Mouse (Mus musculus): ENCODE measurements at regions not wholly inside any gene's neighbourhood (a gene's known extent, or its start where the extent isn't known, plus 50 kb on each side); places are given as distances from the start of the nearest gene placed in this dataset.

- Histone ChIP-seq H3K79me2 (replicated peaks; ENCODE audit: control insufficient read depth, extremely low read depth, insufficient read depth, poor library complexity, severe bottlenecking) (no peaks in the 10 kb centered on the region), H3K27me3 (replicated peaks) (no peaks in the 10 kb centered on the region), H3K27ac (ENCODE audit: insufficient read depth, low read depth) (0 out of 2 replicates have a peak overlapping the region, but pooled peaks have one; percentile 28), H3K4me1 (ENCODE audit: control insufficient read depth in 1 of 2, insufficient read depth in 2 of 2) (peaks cover 2 to 20% of the 10 kb centered on the region in 2 experiments; a peak in 3 of 4 replicates), H3K4me2 (ENCODE audit: insufficient read depth, low read depth, poor library complexity, severe bottlenecking) (peak overlapping the region; percentile 83), H3K36me3 (replicated peaks in 1 of 2; ENCODE audit: control insufficient read depth in 1 of 2, insufficient read depth in 1 of 2, low read length in 1 of 2) (no peaks in the 10 kb centered on the region), H3K9me3 (replicated peaks; ENCODE audit: low read length) (no peaks in the 10 kb centered on the region), H3K9ac (ENCODE audit: insufficient read depth, low read depth) (no peak overlapping the region), H3K4me3 (replicated peaks in 1 of 3; ENCODE audit: low read depth in 2 of 3, low read length in 2 of 3, poor library complexity in 1 of 3) (no peak overlapping the region)
- in situ Hi-C loops (cut with MboI; ENCODE audit: low pct_ligation_motif_present, low pct_unique_long_range_greater_than_20kb, low sequenced_read_pairs), result loop anchor here (25.0 kb wide), 1 partner anchor 394 kb away; no protein-coding TSS in a partner anchor
- dilution Hi-C loops (cut with MboI; ENCODE audit: extremely low pct_ligation_motif_present, extremely low pct_unique_long_range_greater_than_20kb, low sequenced_read_pairs), result no loop called here
- TF ChIP-seq NELFE (IDR thresholded peaks at IDR 0.05; ENCODE audit: low read depth, low read length), result no peak
- no peak for TF ChIP-seq UBTF (IDR thresholded peaks at IDR 0.05; ENCODE audit: low read depth, low read length)
- no peak for TF ChIP-seq IRF4 (IDR thresholded peaks at IDR 0.05; ENCODE audit: low read depth, low read length)
- TF ChIP-seq ZMIZ1 (IDR thresholded peaks at IDR 0.05; ENCODE audit: low read depth, low read length), result no peak
- TF ChIP-seq JUN (IDR thresholded peaks at IDR 0.05; ENCODE audit: insufficient read depth, low read depth, low read length), result no peak
- TF ChIP-seq MAZ (IDR thresholded peaks at IDR 0.05; ENCODE audit: low read depth, low read length), result no peak
- no peak for TF ChIP-seq E2F4 (IDR thresholded peaks at IDR 0.05; ENCODE audit: insufficient replicate concordance, low read depth, low read length)
- TF ChIP-seq ZC3H11A (IDR thresholded peaks at IDR 0.05; ENCODE audit: low read depth, low read length), result no peak
- 0 out of 2 replicates have a peak, but pooled peaks have one; percentile 34 for TF ChIP-seq SIN3A (IDR thresholded peaks at IDR 0.05; ENCODE audit: low read length)
- no peak for TF ChIP-seq CHD2 (IDR thresholded peaks at IDR 0.05; ENCODE audit: low read length)
- no peak for TF ChIP-seq EP300 (IDR thresholded peaks at IDR 0.05; ENCODE audit: low read length)
- no peak for TF ChIP-seq MEF2A (IDR thresholded peaks at IDR 0.05; ENCODE audit: borderline replicate concordance, low read depth, low read length)
- no peak for TF ChIP-seq RAD21 (IDR thresholded peaks at IDR 0.05; ENCODE audit: low read depth, low read length)
- peak; percentile 70 for TF ChIP-seq BHLHE40 (IDR thresholded peaks at IDR 0.05; ENCODE audit: low read depth, low read length)
- TF ChIP-seq ZKSCAN1 (IDR thresholded peaks at IDR 0.05; ENCODE audit: borderline replicate concordance, low read depth, low read length), result no peak
- no peak for TF ChIP-seq CTCF (conservative IDR thresholded peaks at IDR 0.05 in 1 of 2, IDR thresholded peaks at IDR 0.05 in 1 of 2; ENCODE audit: low read depth in 2 of 2, low read length in 2 of 2)
- no peak for TF ChIP-seq TCF12 (IDR thresholded peaks at IDR 0.05; ENCODE audit: low read depth, low read length)
- no peak for TF ChIP-seq POLR2AphosphoS2 (IDR thresholded peaks at IDR 0.05; ENCODE audit: low read depth, low read length)
- peak; percentile 26; the same call in 1 of the 2 replicates for TF ChIP-seq MXI1 (IDR thresholded peaks at IDR 0.05; ENCODE audit: low read depth, low read length)
- no peak for TF ChIP-seq USF1 (IDR thresholded peaks at IDR 0.05; ENCODE audit: low read depth, low read length)
- no peak for TF ChIP-seq ZNF384 (IDR thresholded peaks at IDR 0.05; ENCODE audit: low read depth, low read length)
- 0 out of 2 replicates have a peak, but pooled peaks have one; percentile 11 for TF ChIP-seq MYC (IDR thresholded peaks at IDR 0.05; ENCODE audit: low read depth, low read length)
- TF ChIP-seq MAFK (IDR thresholded peaks at IDR 0.05; ENCODE audit: insufficient replicate concordance, low read length), result no peak
- TF ChIP-seq POLR2A (IDR thresholded peaks at IDR 0.05; ENCODE audit: low read depth, low read length), result no peak
- TF ChIP-seq SMC3 (IDR thresholded peaks at IDR 0.05; ENCODE audit: low read depth, low read length), result no peak
- TF ChIP-seq ELF1 (IDR thresholded peaks at IDR 0.05; ENCODE audit: low read depth, low read length), result no peak; the same call in 1 of the 2 replicates
- no peak for TF ChIP-seq TBP (conservative IDR thresholded peaks at IDR 0.05; ENCODE audit: low read depth, low read length)
- TF ChIP-seq ETS1 (conservative IDR thresholded peaks at IDR 0.05; ENCODE audit: low read depth, low read length), result peak; percentile 61
- no peak for TF ChIP-seq GABPA (IDR thresholded peaks at IDR 0.05; ENCODE audit: insufficient replicate concordance, low read depth, low read length)
- TF ChIP-seq JUND (conservative IDR thresholded peaks at IDR 0.05; ENCODE audit: low read depth, low read length), result no peak
- TF ChIP-seq CHD1 (IDR thresholded peaks at IDR 0.05; ENCODE audit: low read depth, low read length), result no peak
- TF ChIP-seq PAX5 (IDR thresholded peaks at IDR 0.05; ENCODE audit: low read length), result no peak
- no peak for TF ChIP-seq MAX (IDR thresholded peaks at IDR 0.05; ENCODE audit: low read length)
- TF ChIP-seq HCFC1 (IDR thresholded peaks at IDR 0.05; ENCODE audit: low read depth, low read length), result no peak
- no peak for TF ChIP-seq KAT2A (IDR thresholded peaks at IDR 0.05; ENCODE audit: insufficient replicate concordance, low read length)
- no peak for TF ChIP-seq RCOR1 (conservative IDR thresholded peaks at IDR 0.05; ENCODE audit: low read depth, low read length)
- no peak for TF ChIP-seq USF2 (conservative IDR thresholded peaks at IDR 0.05; ENCODE audit: low read depth, low read length)
- TF ChIP-seq NRF1 (IDR thresholded peaks at IDR 0.05; ENCODE audit: low read depth, low read length), result no peak
- DNase-seq (ENCODE audit: extremely low read depth), result peak; percentile 37
Measured at GRCm38 (mm10) chr13:110568482-110569179, 173.8 kb downstream of the Plk2 start.

All from CH12.LX (cell line).